Mouse (Mus musculus): ENCODE results near the gene Ror2.
A peak's percentile ranks its signal among the peaks of the same experiment; 100 is the strongest.

The Ror2 gene

DNA sequence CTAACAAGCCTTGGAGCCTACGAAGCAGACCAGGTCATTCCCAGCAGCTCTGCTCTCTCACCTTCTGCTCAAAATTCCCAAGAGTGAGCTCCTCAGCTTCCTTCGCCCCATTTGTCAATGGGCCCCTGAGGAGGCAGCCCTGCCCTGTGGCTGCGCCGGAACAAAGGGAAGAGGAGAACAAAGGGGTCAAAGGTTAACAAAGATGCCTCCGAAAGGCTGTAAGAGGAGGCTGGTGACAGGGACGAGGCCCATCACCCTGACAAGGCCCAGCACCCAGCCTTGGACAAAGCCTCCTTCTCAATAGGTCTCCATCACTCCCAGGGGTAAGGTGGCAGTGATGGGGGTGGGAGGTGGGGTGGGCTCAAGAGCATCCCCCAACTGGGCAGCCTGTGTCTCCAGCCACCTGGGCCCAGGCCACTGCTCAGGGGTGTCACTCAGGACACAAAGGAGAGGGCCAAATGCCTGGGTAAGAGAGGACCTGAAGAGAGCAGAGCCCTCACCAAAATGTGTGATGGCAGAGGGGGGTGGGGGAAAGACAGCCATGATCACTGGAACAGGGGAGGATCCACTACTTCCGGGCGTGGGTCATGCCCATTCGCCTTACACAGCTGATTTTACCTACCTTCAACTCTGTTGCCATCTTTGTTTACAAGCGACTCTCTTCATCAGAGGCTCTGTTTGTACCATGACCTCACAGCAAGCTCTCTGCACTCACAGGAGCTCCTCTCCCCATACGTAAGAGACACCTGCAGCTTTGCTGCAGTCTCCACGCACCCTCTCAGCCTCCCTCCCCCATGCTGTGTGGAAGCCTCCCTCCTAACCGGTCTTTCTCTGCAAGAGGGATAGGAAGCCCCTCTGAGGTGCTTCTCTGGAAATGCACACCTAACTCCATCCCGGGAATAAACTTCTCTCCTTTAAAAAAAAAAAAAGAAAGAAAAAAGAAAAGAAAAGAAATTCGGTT, 51.8 kb downstream of the Ror2 start:
- DNase-seq (ENCODE audit: low read depth, low spot score): peak; percentile 57

DNA sequence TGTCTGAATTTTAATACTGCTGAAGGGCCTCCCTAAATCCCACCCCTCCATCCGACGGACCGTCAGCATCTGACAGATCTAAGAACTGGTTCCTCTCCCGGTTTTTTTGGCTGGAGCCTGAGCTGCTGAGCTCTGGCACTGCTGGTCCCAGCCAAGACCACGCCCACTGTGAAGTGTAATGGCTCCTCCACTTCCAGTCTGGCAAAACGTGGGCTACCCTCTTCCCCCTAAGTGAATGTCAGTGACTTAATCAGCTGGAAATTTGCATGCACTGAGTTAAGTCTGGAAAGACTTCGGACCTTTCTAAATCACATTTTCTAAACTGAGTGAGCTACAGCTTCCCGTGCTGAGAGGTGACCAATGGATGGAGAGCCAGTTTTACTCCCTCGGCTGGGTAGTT, 52.5 kb downstream of the Ror2 start:
- peak; percentile 36 for DNase-seq (ENCODE audit: low read depth, low spot score)

DNA sequence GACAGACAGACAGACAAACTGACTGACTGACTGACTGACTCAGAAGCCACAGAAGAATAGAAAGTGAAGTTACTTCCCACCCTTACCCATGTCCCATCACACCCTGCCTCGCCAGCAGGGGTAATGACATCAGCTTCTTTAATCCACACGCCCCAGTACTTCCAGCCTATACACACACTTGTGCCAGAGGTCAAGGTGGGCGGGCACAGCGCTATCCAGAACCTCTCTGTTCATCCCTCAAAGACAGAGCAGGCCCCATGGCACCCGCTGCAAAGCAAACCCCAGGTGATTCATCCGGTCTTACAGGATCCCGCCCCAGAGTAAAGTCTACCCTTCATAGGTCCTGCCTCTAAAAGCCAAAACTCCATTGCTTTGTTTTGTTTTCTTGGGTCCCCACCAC, 53.5 kb downstream of the Ror2 start:
- no peak for DNase-seq (ENCODE audit: low read depth, low spot score)

DNA sequence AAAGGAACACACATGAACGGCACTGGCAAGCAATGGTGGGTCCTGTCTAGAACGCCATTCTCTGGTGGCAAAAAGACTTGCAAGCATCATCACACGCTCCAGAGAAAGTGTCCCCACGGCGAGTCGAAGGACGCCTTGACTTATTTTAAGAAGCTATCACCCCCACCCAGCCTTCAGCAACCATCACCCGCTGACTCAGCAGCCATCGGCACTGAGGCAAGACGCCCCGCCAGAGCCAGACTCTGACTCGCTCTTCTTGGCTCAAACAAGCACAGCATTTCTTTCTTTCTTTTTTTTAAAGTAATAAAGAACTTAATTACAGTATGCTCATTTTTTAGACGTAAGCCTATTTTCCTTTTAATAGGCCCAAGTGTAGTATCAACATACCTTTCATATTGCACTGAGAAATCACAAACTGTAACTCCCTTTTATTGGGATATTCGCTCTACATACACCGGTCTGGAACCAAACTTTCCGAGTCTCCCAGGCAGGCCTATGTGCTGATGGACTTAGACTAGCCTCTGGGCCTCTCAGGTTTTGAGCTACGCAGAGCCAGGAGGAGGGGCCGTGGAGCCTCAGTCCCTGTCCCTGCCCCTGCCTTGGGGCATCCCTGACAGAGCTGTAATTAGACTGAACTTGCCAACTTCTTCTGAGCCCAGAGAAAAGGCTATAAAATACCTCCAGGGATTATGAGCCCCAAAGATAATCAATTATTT, 55.3 kb downstream of the Ror2 start:
- no peak for DNase-seq (ENCODE audit: low read depth, low spot score)

- DNase-seq (ENCODE audit: low read depth, low spot score): no peak
Measured at GRCm38 (mm10) chr13:53227019-53227418, 58.9 kb downstream of the Ror2 start.

DNA sequence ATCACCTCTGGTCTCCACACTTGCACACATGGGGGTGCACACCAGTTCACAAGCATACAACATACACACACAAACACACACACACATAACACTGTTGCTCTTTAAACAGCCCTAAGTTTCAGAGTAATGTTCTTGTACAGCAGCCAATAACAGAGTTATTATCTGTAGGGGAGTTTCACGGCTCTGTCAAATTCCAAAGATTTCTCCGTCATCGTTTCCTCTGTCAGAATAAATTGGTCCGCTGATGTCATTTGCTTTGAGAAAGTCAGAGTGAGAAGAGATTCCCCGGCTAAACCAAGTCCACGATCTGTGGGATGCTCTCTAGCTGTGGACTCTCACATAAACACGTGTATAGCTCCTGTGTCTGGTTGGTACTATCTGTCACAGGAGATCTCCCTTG, 59.5 kb downstream of the Ror2 start:
- no peak for DNase-seq (ENCODE audit: low read depth, low spot score)

- no peak for DNase-seq (ENCODE audit: low read depth, low spot score)
Measured at GRCm38 (mm10) chr13:53225925-53226324, 60.0 kb downstream of the Ror2 start.

DNA sequence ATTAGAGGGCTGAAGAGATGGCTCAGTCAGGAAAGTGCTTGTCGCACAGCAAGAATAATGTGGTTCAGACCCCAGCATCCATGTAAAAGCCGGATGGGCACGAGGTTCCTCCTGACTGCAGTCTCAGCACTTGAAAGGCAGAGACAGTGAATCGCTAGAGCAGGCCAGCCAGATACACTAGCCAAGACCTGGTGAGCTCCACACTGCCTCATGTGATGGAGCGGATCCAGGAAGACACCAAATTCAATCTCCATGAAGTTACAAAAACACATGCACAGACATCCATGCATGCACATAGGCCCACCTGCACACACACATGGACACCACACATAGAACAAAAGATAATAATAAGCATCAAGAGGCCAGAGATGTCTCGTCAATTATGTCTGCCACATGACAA, 64.7 kb downstream of the Ror2 start:
- no peak for DNase-seq (ENCODE audit: low read depth, low spot score)

- peak; percentile 31 for DNase-seq (ENCODE audit: low read depth, low spot score)
Measured at GRCm38 (mm10) chr13:53219889-53220288, 66.0 kb downstream of the Ror2 start.

GRCm38 (mm10) chr13:53219391-53219790, 66.5 kb downstream of the Ror2 start:
- DNase-seq (ENCODE audit: low read depth, low spot score): no peak

DNA sequence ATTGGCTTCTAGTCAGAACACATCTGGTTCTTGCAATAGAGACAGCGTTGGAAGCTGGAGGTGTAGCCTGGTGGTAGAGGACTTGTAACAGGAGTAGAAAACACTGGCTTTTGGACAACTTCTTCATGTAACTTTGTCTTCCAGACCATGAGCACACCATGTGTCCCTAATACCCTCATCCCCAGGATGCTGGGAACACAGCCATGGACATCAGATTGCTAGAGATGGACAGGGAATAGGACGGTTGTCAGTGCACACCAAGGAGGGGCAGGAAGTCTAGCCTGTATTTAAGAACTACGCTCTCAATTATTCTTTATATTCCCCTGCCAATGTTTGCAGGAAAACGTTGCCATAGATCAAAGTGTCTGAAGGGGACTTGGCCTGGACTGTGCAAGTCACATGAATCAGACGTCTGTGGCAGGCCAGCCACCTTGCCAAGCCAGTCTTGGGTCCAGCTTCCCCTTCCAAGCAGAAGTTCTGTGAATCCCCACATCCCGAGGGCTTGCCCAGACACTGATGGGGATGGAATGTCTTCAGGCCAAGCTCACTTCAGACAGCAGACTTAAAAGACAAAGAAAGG, 68.4 kb downstream of the Ror2 start:
- no peak for DNase-seq (ENCODE audit: low read depth, low spot score)

GRCm38 (mm10) chr13:53211971-53212733, 73.8 kb downstream of the Ror2 start:
- DNase-seq (ENCODE audit: low read depth, low spot score): no peak

GRCm38 (mm10) chr13:53208556-53208955, 77.4 kb downstream of the Ror2 start:
- no peak for DNase-seq (ENCODE audit: low read depth, low spot score)

- DNase-seq (ENCODE audit: low read depth, low spot score): no peak
Measured at GRCm38 (mm10) chr13:53205128-53205911, 80.6 kb downstream of the Ror2 start.

DNA sequence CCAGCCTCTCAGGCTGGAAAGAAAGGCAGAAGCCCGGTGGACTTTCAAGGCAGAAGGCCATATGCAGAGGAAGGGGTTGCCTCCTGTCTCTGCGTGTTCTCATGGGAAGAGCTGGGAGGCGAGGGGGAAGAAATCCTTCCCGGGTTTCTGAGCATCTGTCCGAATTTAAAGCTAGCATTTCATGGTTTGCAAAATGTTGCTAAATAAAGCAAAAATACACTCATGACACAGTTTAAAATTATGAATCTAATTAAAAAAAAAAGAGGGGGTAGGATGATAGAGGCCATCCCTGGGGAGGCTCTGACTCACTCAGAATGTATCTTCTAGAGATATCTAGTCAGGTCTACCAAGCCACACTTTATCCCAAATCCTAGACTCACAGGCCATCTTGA, 83.5 kb downstream of the Ror2 start:
- DNase-seq (ENCODE audit: low read depth, low spot score): no peak

- no peak for DNase-seq (ENCODE audit: low read depth, low spot score)
Measured at GRCm38 (mm10) chr13:53201628-53202438, 84.1 kb downstream of the Ror2 start.

- no peak for DNase-seq (ENCODE audit: low read depth, low spot score)
Measured at GRCm38 (mm10) chr13:53200121-53200520, 85.8 kb downstream of the Ror2 start.

DNA sequence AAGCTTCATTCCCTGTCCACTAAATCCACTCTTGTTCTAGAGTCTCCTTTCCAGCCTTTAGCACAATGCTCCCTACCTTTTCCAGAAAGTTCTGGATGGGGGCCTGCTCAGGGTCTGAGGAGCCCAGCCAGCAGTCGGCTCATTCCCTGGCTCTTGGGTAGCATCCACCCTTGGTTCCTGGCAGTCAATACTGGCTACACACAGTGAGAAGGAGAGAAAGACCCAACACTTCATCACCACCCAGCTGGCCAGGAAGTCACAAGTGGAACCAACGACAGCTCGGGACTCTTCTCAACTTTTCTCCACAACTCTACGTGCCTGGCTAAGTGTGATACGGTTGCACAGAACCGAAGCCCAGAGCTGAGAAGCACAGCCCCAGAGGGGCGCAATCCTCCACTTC, 86.7 kb downstream of the Ror2 start:
- no peak for DNase-seq (ENCODE audit: low read depth, low spot score)

DNA sequence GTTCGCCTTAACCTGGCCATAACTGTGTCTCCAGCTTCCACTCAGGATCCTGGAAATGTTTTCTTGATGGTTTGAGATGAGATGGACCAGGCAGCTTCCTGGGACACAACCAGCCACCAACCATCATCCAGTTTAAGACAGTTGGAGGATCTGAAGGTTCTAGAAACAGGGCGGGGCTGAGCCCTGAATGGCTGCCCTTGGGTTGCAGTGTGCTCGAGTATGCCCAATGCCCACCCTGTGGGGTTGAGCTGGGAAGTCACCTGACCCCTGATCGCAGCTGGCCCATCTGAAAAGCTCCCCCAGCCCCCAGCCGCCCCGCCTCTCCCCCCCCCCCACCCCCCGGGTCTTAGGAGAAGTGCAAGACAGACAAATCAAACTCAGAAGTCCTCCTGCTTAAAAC, 89.2 kb downstream of the Ror2 start:
- no peak for DNase-seq (ENCODE audit: low read depth, low spot score)

Data from WW6 (cell line).